Mouse (Mus musculus) MEL (cell line): ENCODE data around the gene Scaf11. TPM values are rescaled to one million over a fixed set of nuclear protein-coding genes. Genes with fewer than 3 reads are reported as not detected.

ENCODE experiments used
- DNase-seq: peaks from one replicate; pipeline ENCODE4 v3.0.0; 2011; ENCODE audit warnings: low read depth, low spot score
- H3K27ac ChIP-seq: 2 replicates; pipeline ENCODE4 v1.5.1; 2012; ENCODE audit warnings: low read depth, mild to moderate bottlenecking, control low read depth, low read length, moderate library complexity; ENCODE audit not compliant: control insufficient read depth
- H3K27me3 ChIP-seq, 2 experiments: fragments of 150-350 bp in 1 of 2; sonication (generic) in 1 of 2; 2 replicates each; pipeline ENCODE4 v1.6.1; 2012; ENCODE audit warnings: low read length in 2 of 2, mild to moderate bottlenecking in 2 of 2, improper control_type of control experiment in 1 of 2, moderate library complexity in 1 of 2; ENCODE audit not compliant: insufficient read depth in 2 of 2, control insufficient read depth in 1 of 2
- H3K36me3 ChIP-seq, 2 experiments: 2 replicates each; pipeline ENCODE4 v1.6.1; 2012 to 2014; ENCODE audit warnings: low read length in 2 of 2, improper control_type of control experiment in 1 of 2, inconsistent platforms in 1 of 2, mild to moderate bottlenecking in 1 of 2; ENCODE audit not compliant: insufficient read depth in 2 of 2, control insufficient read depth in 1 of 2
- H3K4me1 ChIP-seq, 2 experiments: fragments of 150-350 bp in 1 of 2; sonication (generic) in 1 of 2; 2 replicates each; pipeline ENCODE4 v1.6.1; 2012; ENCODE audit warnings: low read length in 2 of 2, improper control_type of control experiment in 1 of 2, mild to moderate bottlenecking in 1 of 2; ENCODE audit not compliant: insufficient read depth in 2 of 2, control insufficient read depth in 1 of 2
- H3K4me3 ChIP-seq, 2 experiments: fragments of 150-350 bp in 1 of 2; sonication (generic) in 1 of 2; 2 replicates each; pipeline ENCODE4 v1.5.1; 2012; ENCODE audit warnings: low read depth in 2 of 2, low read length in 2 of 2, mild to moderate bottlenecking in 2 of 2, moderate library complexity in 2 of 2, control low read depth in 1 of 2, improper control_type of control experiment in 1 of 2; ENCODE audit not compliant: control insufficient read depth in 1 of 2, insufficient read depth in 1 of 2
- H3K79me2 ChIP-seq: 2 replicates; pipeline ENCODE4 v1.6.1; 2012; ENCODE audit warnings: mild to moderate bottlenecking, low read length, moderate library complexity; ENCODE audit not compliant: control insufficient read depth, poor library complexity, insufficient read depth
- H3K9ac ChIP-seq: 2 replicates; pipeline ENCODE4 v1.6.1; 2012; ENCODE audit warnings: low read depth, mild to moderate bottlenecking, control low read depth, low read length, moderate library complexity; ENCODE audit not compliant: control insufficient read depth, poor library complexity, severe bottlenecking
- H3K9me3 ChIP-seq: fragments of 150-350 bp; sonication (generic); replicated peaks from 2 replicates; pipeline ENCODE4 v1.6.1; 2012; ENCODE audit warnings: mild to moderate bottlenecking, low read length, improper control_type of control experiment, moderate library complexity; ENCODE audit not compliant: insufficient read depth
- CHD2 ChIP-seq: IDR thresholded peaks from 2 replicates; pipeline ENCODE4 v1.6.1; 2011; ENCODE audit warnings: low read length, improper control_type of control experiment
- CTCF ChIP-seq, 3 experiments: IDR thresholded peaks in 2 of 3; conservative IDR thresholded peaks in 1 of 3; 2 replicates each; pipeline ENCODE4 v1.5.1; 2011 to 2012; ENCODE audit warnings: low read length in 3 of 3, low read depth in 2 of 3, mild to moderate bottlenecking in 2 of 3, improper control_type of control experiment in 1 of 3, inconsistent platforms in 1 of 3, mixed read lengths in 1 of 3, moderate library complexity in 1 of 3; ENCODE audit not compliant: control insufficient read depth in 1 of 3, insufficient read depth in 1 of 3, poor library complexity in 1 of 3, severe bottlenecking in 1 of 3
- ELF1 ChIP-seq: IDR thresholded peaks from 2 replicates; pipeline ENCODE4 v1.6.1; 2014; ENCODE audit warnings: low read depth, mild to moderate bottlenecking, inconsistent platforms, low read length, improper control_type of control experiment, moderate library complexity
- JUND ChIP-seq: IDR thresholded peaks from 2 replicates; pipeline ENCODE4 v1.6.1; 2011; ENCODE audit warnings: low read depth, mild to moderate bottlenecking, improper control_type of control experiment, low read length
- KAT2A ChIP-seq: conservative IDR thresholded peaks from 2 replicates; pipeline ENCODE4 v1.6.1; 2012; ENCODE audit warnings: low read depth, low read length, improper control_type of control experiment, inconsistent platforms
- MAFK ChIP-seq: IDR thresholded peaks from 2 replicates; pipeline ENCODE4 v1.6.1; 2011; ENCODE audit warnings: low read depth, mild to moderate bottlenecking, low read length, improper control_type of control experiment, borderline replicate concordance
- MAZ ChIP-seq: IDR thresholded peaks from 2 replicates; pipeline ENCODE4 v1.6.1; 2012; ENCODE audit warnings: low read depth, mild to moderate bottlenecking, inconsistent platforms, low read length, improper control_type of control experiment
- MEF2A ChIP-seq: IDR thresholded peaks from 2 replicates; pipeline ENCODE4 v1.6.1; 2014; ENCODE audit warnings: low read depth, mild to moderate bottlenecking, inconsistent platforms, low read length, improper control_type of control experiment; ENCODE audit not compliant: poor library complexity, insufficient replicate concordance, severe bottlenecking; ENCODE audit errors: extremely low read depth
- MYC ChIP-seq: IDR thresholded peaks from 2 replicates; pipeline ENCODE4 v1.6.1; 2011; ENCODE audit warnings: low read depth, mild to moderate bottlenecking, low read length, improper control_type of control experiment, moderate library complexity
- NELFE ChIP-seq: IDR thresholded peaks from 2 replicates; pipeline ENCODE4 v1.6.1; 2011; ENCODE audit warnings: low read depth, low read length, improper control_type of control experiment
- POLR2A ChIP-seq, 2 experiments: IDR thresholded peaks; 2 replicates each; pipeline ENCODE4 v1.6.1; 2011 to 2012; ENCODE audit warnings: low read length in 2 of 2, mild to moderate bottlenecking in 2 of 2, control low read depth in 1 of 2, improper control_type of control experiment in 1 of 2, low read depth in 1 of 2, moderate library complexity in 1 of 2; ENCODE audit not compliant: control insufficient read depth in 1 of 2, insufficient read depth in 1 of 2, poor library complexity in 1 of 2
- RCOR1 ChIP-seq: IDR thresholded peaks from 2 replicates; pipeline ENCODE4 v1.6.1; 2012; ENCODE audit warnings: low read depth, mild to moderate bottlenecking, inconsistent platforms, low read length, improper control_type of control experiment
- SMC3 ChIP-seq: IDR thresholded peaks from 2 replicates; pipeline ENCODE4 v1.6.1; 2011; ENCODE audit warnings: low read depth, low read length, improper control_type of control experiment
- USF2 ChIP-seq, 2 experiments: IDR thresholded peaks; 2 replicates each; pipeline ENCODE4 v1.6.1; 2011 to 2012; ENCODE audit warnings: improper control_type of control experiment in 2 of 2, low read length in 2 of 2, borderline replicate concordance in 1 of 2, inconsistent platforms in 1 of 2, low read depth in 1 of 2, mild to moderate bottlenecking in 1 of 2; ENCODE audit not compliant: insufficient read depth in 1 of 2
- ZNF384 ChIP-seq: IDR thresholded peaks from 2 replicates; pipeline ENCODE4 v1.6.1; 2012; ENCODE audit warnings: low read depth, mild to moderate bottlenecking, inconsistent platforms, low read length, improper control_type of control experiment
- polyA plus RNA-seq, 2 experiments: library from polyadenylated mRNA; stranded (reverse) in 1 of 2; unstranded in 1 of 2; fragments of >175 nt in 1 of 2; fragments of >200 nt in 1 of 2; gene quantifications; 2 replicates each; pipeline versions ENCODE4 v1.2.1 to v1.2.4; 2012; ENCODE audit warnings: low replicate concordance in 2 of 2, low read depth in 1 of 2; ENCODE audit not compliant: insufficient read length in 2 of 2, insufficient read depth in 1 of 2, missing spikeins in 1 of 2
- total RNA-seq: library from RNA; depleted of rRNA; stranded (reverse); fragments of 300-350 nt; gene quantifications from 2 replicates; pipeline ENCODE4 v1.2.3, GENCODE M21; 2012

The Scaf11 gene
- total and polyA plus RNA-seq, 3 experiments, result 137 to 242 (median 165) TPM

DNA sequence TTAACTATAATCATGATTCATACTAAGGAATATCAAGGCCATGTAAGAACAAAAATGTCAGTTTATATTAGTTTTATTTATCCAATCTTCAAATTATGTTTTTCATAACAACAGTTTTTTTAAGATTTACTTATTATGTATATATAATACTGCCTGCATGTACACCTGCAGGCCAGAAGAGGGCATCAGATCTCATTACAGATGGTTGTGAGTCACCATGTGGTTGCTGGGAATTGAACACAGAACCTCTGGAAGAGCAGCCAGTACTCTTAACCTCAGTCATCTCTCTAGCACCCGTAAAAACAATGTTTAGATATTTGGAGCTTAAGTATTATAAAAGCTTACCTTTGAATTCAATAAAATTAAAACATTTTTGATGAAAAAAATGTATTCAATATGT, 26.4 kb downstream of the Scaf11 start:
- H3K36me3 ChIP-seq, result peaks cover 3 to 80% of the 10 kb centered on the region in 2 experiments
- no peak for DNase-seq
- TF ChIP-seq SMC3 (peak; percentile 18; the same call in 1 of the 2 replicates), CTCF (IDR thresholded peaks at IDR 0.05 in 2 of 3, conservative IDR thresholded peaks at IDR 0.05 in 1 of 3; ENCODE audit: control insufficient read depth in 1 of 3, insufficient read depth in 1 of 3, low read depth in 2 of 3, low read length in 3 of 3, poor library complexity in 1 of 3, severe bottlenecking in 1 of 3) (peak in 2 of 3 experiments; percentile 25 to 41; a peak in 2 of 6 replicates), MYC (peak; percentile 62), RCOR1 (no peak), JUND (peak; percentile 46; the same call in 1 of the 2 replicates)
- no peaks in the 10 kb centered on the region for H3K9me3 ChIP-seq
- no peak overlapping the region for H3K9ac ChIP-seq
- no peaks in the 10 kb centered on the region for H3K4me1 ChIP-seq
- H3K79me2 ChIP-seq, result peaks cover 3% of the 10 kb centered on the region
- H3K27me3 ChIP-seq, result no peaks in the 10 kb centered on the region
- H3K4me3 ChIP-seq, result no peak overlapping the region
- H3K27ac ChIP-seq, result no peak overlapping the region

- H3K27me3 ChIP-seq, result no peaks in the 10 kb centered on the region
- H3K9me3 ChIP-seq, result no peaks in the 10 kb centered on the region
- no peak overlapping the region for H3K4me3 ChIP-seq
- TF ChIP-seq KAT2A, result no peak
- TF ChIP-seq CTCF (IDR thresholded peaks at IDR 0.05 in 2 of 3, conservative IDR thresholded peaks at IDR 0.05 in 1 of 3; ENCODE audit: control insufficient read depth in 1 of 3, insufficient read depth in 1 of 3, low read depth in 2 of 3, low read length in 3 of 3, poor library complexity in 1 of 3, severe bottlenecking in 1 of 3), result no peak
- TF ChIP-seq MAZ, result no peak
- no peak for TF ChIP-seq CHD2
- no peak for TF ChIP-seq ELF1
- no peak for TF ChIP-seq ZNF384
- TF ChIP-seq JUND, result no peak
- TF ChIP-seq RCOR1, result no peak
- TF ChIP-seq POLR2A (IDR thresholded peaks at IDR 0.05; ENCODE audit: control insufficient read depth in 1 of 2, insufficient read depth in 1 of 2, low read depth in 1 of 2, low read length in 2 of 2, poor library complexity in 1 of 2), result no peak
- TF ChIP-seq MAFK, result no peak
- no peak for TF ChIP-seq NELFE
- TF ChIP-seq USF2 (IDR thresholded peaks at IDR 0.05; ENCODE audit: borderline replicate concordance in 1 of 2, insufficient read depth in 1 of 2, low read depth in 1 of 2, low read length in 2 of 2), result no peak
- TF ChIP-seq MEF2A, result no peak
- H3K27ac ChIP-seq, result no peak overlapping the region
- H3K36me3 ChIP-seq, result peaks cover 0 to 87% of the 10 kb centered on the region in 2 experiments; a peak in 2 of 4 replicates
- H3K79me2 ChIP-seq, result no peaks in the 10 kb centered on the region
- no peak overlapping the region for H3K9ac ChIP-seq
- no peaks in the 10 kb centered on the region for H3K4me1 ChIP-seq
- no peak for DNase-seq
These were observed 40.7 kb downstream of the Scaf11 start for GRCm38 (mm10) chr15:96419920-96420319.
